Mouse (Mus musculus) kidney, adult 2 months (tissue): ENCODE data around the gene Gm13290.

Source experiments
- CTCF ChIP-seq: fragments of 200-500 bp; conservative IDR thresholded peaks from 2 replicates; pipeline ENCODE4 v1.5.1; 2011; ENCODE audit warnings: low read depth, mild to moderate bottlenecking, control low read depth, low read length, moderate library complexity, mixed read lengths; ENCODE audit not compliant: insufficient read depth, insufficient read length
- POLR2A ChIP-seq: fragments of 200-500 bp; IDR thresholded peaks from one replicate; pipeline ENCODE4 v1.6.1; 2011; ENCODE audit warnings: low read depth, low read length, control low read depth

- TF ChIP-seq POLR2A: no peak
- TF ChIP-seq CTCF: no peak
Measured at GRCm38 (mm10) chr4:88822995-88823394, 49.4 kb downstream of the Gm13290 start.
